Mouse (Mus musculus) mouse embryonic stem cell (cell line): ENCODE data around the gene Fam214b.
"Not testable (repeated sequence)": the region's sequence is repeated elsewhere in the genome, so short reads cannot be mapped to it uniquely, and the experiment has no call there.

Source experiments
- in situ Hi-C, 2 experiments: fragments of 300-500 bp; cut with MboI; formaldehyde crosslinking; loops; 1 replicate in 1 of 2; 3 replicates in 1 of 2; pipeline ENCODE4 v1.14.3; 2019 to 2020; ENCODE audit warnings: low sequenced_read_pairs in 2 of 2, low pct_unique_long_range_greater_than_20kb in 1 of 2, mixed read lengths in 1 of 2; ENCODE audit not compliant: unreplicated experiment in 1 of 2

Fam214b gene

GRCm38 (mm10) chr4:43020876-43021275, 25.1 kb downstream of the Fam214b start:
- in situ Hi-C loops = no loop called here

GRCm38 (mm10) chr4:43019641-43020465, 26.2 kb downstream of the Fam214b start:
- in situ Hi-C loops = no loop called here

- in situ Hi-C loops = no loop called here
These were observed 26.8 kb downstream of the Fam214b start for GRCm38 (mm10) chr4:43019176-43019575.

GRCm38 (mm10) chr4:43018156-43018555, 27.9 kb downstream of the Fam214b start:
- in situ Hi-C loops = no loop called here

GRCm38 (mm10) chr4:43012091-43012490, 33.9 kb downstream of the Fam214b start:
- in situ Hi-C loops = no loop called here

GRCm38 (mm10) chr4:43010161-43011038, 35.6 kb downstream of the Fam214b start, which contains the start of gene Fancg:
Fancg (minus strand) TSS chr4:43010506.
- in situ Hi-C loops = no loop called here

- in situ Hi-C loops = no loop called here
These were observed 40.3 kb downstream of the Fam214b start for GRCm38 (mm10) chr4:43005765-43006164.

GRCm38 (mm10) chr4:43004951-43005350, 41.1 kb downstream of the Fam214b start:
- in situ Hi-C loops = no loop called here

- in situ Hi-C loops = no loop called here
These were observed 43.1 kb downstream of the Fam214b start for GRCm38 (mm10) chr4:43002756-43003439.

- in situ Hi-C loops = no loop called here
These were observed 44.7 kb downstream of the Fam214b start for GRCm38 (mm10) chr4:43001272-43001671.

GRCm38 (mm10) chr4:43000141-43000986, 45.7 kb downstream of the Fam214b start, which contains the start of gene Vcp:
Vcp (minus strand) TSS chr4:43000507.
- in situ Hi-C loops = not testable (repeated sequence)

- in situ Hi-C loops = no loop called here
These were observed 46.4 kb downstream of the Fam214b start for GRCm38 (mm10) chr4:42999451-43000140.

- in situ Hi-C loops = no loop called here
These were observed 48.0 kb downstream of the Fam214b start for GRCm38 (mm10) chr4:42998022-42998421.

- in situ Hi-C loops = no loop called here
These were observed 57.7 kb downstream of the Fam214b start for GRCm38 (mm10) chr4:42988296-42988695.
